ENCODE assay signal across 12 mouse cellular contexts in genomic region chr5:140579771-140580170, GRCm38 (mm10). TPM values are rescaled to one million over a fixed set of nuclear protein-coding genes. Genes with fewer than 3 reads are reported as not detected.
DNase-seq lines count a peak whose midpoint lies in the region; ATAC-seq and TF ChIP-seq lines count a peak whose summit lies in the region.
"Had no signal": no experiment of that assay in that cellular context is flagged by ENCODE, and none has a peak within 500 bp of the region (broad histone marks: within the 10 kb centered on the region; RNA-seq: fewer than 3 reads in every experiment).

No protein-coding gene starts in this region.

- no peak overlapping the region for H3K4me3 ChIP-seq in intestine, embryonic 16.5 days (ENCODE audit: low read length)
- H3K4me3 ChIP-seq in intestine, embryonic 15.5 days (replicated peaks), result no peak overlapping the region
- H3K4me3 ChIP-seq in forebrain, embryonic 15.5 days, result no peak overlapping the region
- no peak overlapping the region for H3K4me3 ChIP-seq in stomach, embryonic 15.5 days (replicated peaks)
- H3K4me3 ChIP-seq in gastrocnemius, adult 2 months, result no peak overlapping the region

- H3K4me1 ChIP-seq in intestine, embryonic 16.5 days (ENCODE audit: control insufficient read depth, insufficient read depth, low read length), result peaks cover 17% of the 10 kb centered on the region
- H3K4me1 ChIP-seq in intestine, embryonic 15.5 days (replicated peaks), result peaks cover 17% of the 10 kb centered on the region
- peaks cover 38% of the 10 kb centered on the region for H3K4me1 ChIP-seq in forebrain, embryonic 15.5 days
- H3K4me1 ChIP-seq in stomach, embryonic 15.5 days, result peaks cover 26% of the 10 kb centered on the region; the same call in 1 of the 2 replicates

- H3K9me3 ChIP-seq in intestine, embryonic 16.5 days (ENCODE audit: control insufficient read depth, low read length), result 0 out of 2 replicates have a peak, but pooled peaks cover 2% of the 10 kb centered on the region
- no peaks in the 10 kb centered on the region for H3K9me3 ChIP-seq in intestine, embryonic 15.5 days
- H3K9me3 ChIP-seq in forebrain, embryonic 15.5 days, result no peaks in the 10 kb centered on the region
- no peaks in the 10 kb centered on the region for H3K9me3 ChIP-seq in stomach, embryonic 15.5 days

- intact Hi-C loops in gastrocnemius, adult 2 months (cut with DNase I), result no loop called here
- intact Hi-C loops in left cerebral cortex, postnatal 25 days (cut with DNase I), result no loop called here

- no peak overlapping the region for H3K27ac ChIP-seq in intestine, embryonic 16.5 days (ENCODE audit: low read length)
- H3K27ac ChIP-seq in intestine, embryonic 15.5 days, result no peak overlapping the region
- no peak overlapping the region; the same call in 1 of the 2 replicates for H3K27ac ChIP-seq in forebrain, embryonic 15.5 days (replicated peaks)
- no peak overlapping the region for H3K27ac ChIP-seq in stomach, embryonic 15.5 days
- no peak overlapping the region for H3K27ac ChIP-seq in gastrocnemius, adult 2 months

- no peak overlapping the region for H3K4me2 ChIP-seq in intestine, embryonic 16.5 days (ENCODE audit: low read depth, low read length)
- H3K4me2 ChIP-seq in intestine, embryonic 15.5 days (replicated peaks), result no peak overlapping the region
- no peak overlapping the region for H3K4me2 ChIP-seq in forebrain, embryonic 15.5 days (replicated peaks)
- H3K4me2 ChIP-seq in stomach, embryonic 15.5 days, result no peak overlapping the region

- H3K27me3 ChIP-seq in intestine, embryonic 16.5 days (replicated peaks; ENCODE audit: control insufficient read depth, insufficient read depth, low read length), result no peaks in the 10 kb centered on the region
- no peaks in the 10 kb centered on the region for H3K27me3 ChIP-seq in intestine, embryonic 15.5 days (replicated peaks)
- H3K27me3 ChIP-seq in forebrain, embryonic 15.5 days, result no peaks in the 10 kb centered on the region
- H3K27me3 ChIP-seq in stomach, embryonic 15.5 days (replicated peaks), result no peaks in the 10 kb centered on the region

- no peaks in the 10 kb centered on the region for H3K36me3 ChIP-seq in intestine, embryonic 16.5 days (ENCODE audit: control insufficient read depth, insufficient read depth, low read length)
- H3K36me3 ChIP-seq in intestine, embryonic 15.5 days, result no peaks in the 10 kb centered on the region
- H3K36me3 ChIP-seq in forebrain, embryonic 15.5 days, result no peaks in the 10 kb centered on the region
- no peaks in the 10 kb centered on the region for H3K36me3 ChIP-seq in stomach, embryonic 15.5 days

- 52% methylated on average over 6 of the region's 6 CpGs for WGBS in intestine, embryonic 16.5 days
- 31% methylated on average over 6 of the region's 6 CpGs for WGBS in intestine, embryonic 15.5 days
- 7% methylated on average over 6 of the region's 6 CpGs for WGBS in forebrain, embryonic 15.5 days
- WGBS in stomach, embryonic 15.5 days, result 23% methylated on average over 6 of the region's 6 CpGs

- TF ChIP-seq CTCF in gastrocnemius, adult 2 months (IDR thresholded peaks at IDR 0.05), result no peak

- ATAC-seq in intestine, embryonic 16.5 days, result 0 out of 2 replicates have a peak, but pooled peaks have one; percentile 27
- ATAC-seq in intestine, embryonic 15.5 days, result no peak
- ATAC-seq in forebrain, embryonic 15.5 days (replicated peaks), result peak; percentile 41
- ATAC-seq in stomach, embryonic 15.5 days (ENCODE audit: insufficient read depth, low FRiP score, low read depth), result peak; percentile 11; the same call in 1 of the 2 replicates
- ATAC-seq in CD4-positive, CD25-positive, alpha-beta regulatory T cell, adult 4 months, result no peak

- DNase-seq in mesoderm, embryonic 11.5 days (ENCODE audit: low read depth, low spot score), result peak; percentile 81
- DNase-seq in gastrocnemius, adult 2 months, result no peak
- DNase-seq in left cerebral cortex, postnatal 25 days (ENCODE audit: low spot score in 2 of 2), result no peak
- DNase-seq: cerebellum, adult 11 months; heart, postnatal 36 days had no signal

- H3K9ac ChIP-seq in intestine, embryonic 16.5 days (ENCODE audit: low read depth, low read length), result no peak overlapping the region
- no peak overlapping the region for H3K9ac ChIP-seq in intestine, embryonic 15.5 days
- no peak overlapping the region for H3K9ac ChIP-seq in forebrain, embryonic 15.5 days (replicated peaks)
- no peak overlapping the region for H3K9ac ChIP-seq in stomach, embryonic 15.5 days

RNA-seq across cellular contexts. Expression of gene Grifin, which starts 14.9 kb away (rescaled TPM):
- polyA plus RNA-seq in intestine, embryonic 16.5 days (2015; fragmentation: Nextera tagmentation; extraction: Ambion mirVana), result 0.70 and 0.80 TPM in 2 replicates
- 0.49 and 0.58 TPM in 2 replicates for polyA plus RNA-seq in intestine, embryonic 15.5 days (2015; fragmentation: Nextera tagmentation; extraction: Ambion mirVana)
- 0.33 TPM in 1 of 2 replicates, not detected in the other for polyA plus RNA-seq in forebrain, embryonic 15.5 days (2015; fragmentation: Nextera tagmentation; extraction: Ambion mirVana)
- polyA plus RNA-seq in stomach, embryonic 15.5 days (2015; fragmentation: Nextera tagmentation; extraction: Ambion mirVana), result 0.23 and 0.39 TPM in 2 replicates
- not detected for total RNA-seq in gastrocnemius, adult 2 months (2021)
- 1 to 10 TPM; 1.5 to 3.8 TPM for polyA plus RNA-seq in CD4-positive, CD25-positive, alpha-beta regulatory T cell, adult 4 months (2017; shearing (Covaris generic))
- total RNA-seq in left cerebral cortex, postnatal 25 days (2021), result not detected
- total RNA-seq: heart, postnatal 36 days; liver, adult 2 months; megakaryocyte-erythroid progenitor cell, adult 5-6 weeks had no signal
- polyA plus RNA-seq: liver, adult 2 months had no signal

RNA-seq across cellular contexts. Expression of gene Lfng, which starts 27.3 kb away (rescaled TPM):
- 11.9 and 13.4 TPM in 2 replicates for polyA plus RNA-seq in intestine, embryonic 16.5 days (2015; fragmentation: Nextera tagmentation; extraction: Ambion mirVana)
- 14.8 and 16.0 TPM in 2 replicates for polyA plus RNA-seq in intestine, embryonic 15.5 days (2015; fragmentation: Nextera tagmentation; extraction: Ambion mirVana)
- 25.7 and 28.8 TPM in 2 replicates for polyA plus RNA-seq in forebrain, embryonic 15.5 days (2015; fragmentation: Nextera tagmentation; extraction: Ambion mirVana)
- polyA plus RNA-seq in stomach, embryonic 15.5 days (2015; fragmentation: Nextera tagmentation; extraction: Ambion mirVana), result 24.5 and 25.6 TPM in 2 replicates
- 1 to 10 TPM; 3.2 to 6.1 TPM for total RNA-seq in gastrocnemius, adult 2 months (2021)
- polyA plus RNA-seq in CD4-positive, CD25-positive, alpha-beta regulatory T cell, adult 4 months (2017; shearing (Covaris generic)), result 10 to 100 TPM; 24.2 to 26.2 TPM
- total RNA-seq in left cerebral cortex, postnatal 25 days (2021), result 10 to 100 TPM; 19.3 to 21.1 TPM

Comparison
In these comparisons a context has a peak if more than half of its experiments do, and no peak if none do; other contexts are left out.
1. ATAC-seq: peak in intestine, embryonic 16.5 days (single experiment), forebrain, embryonic 15.5 days (single experiment) and stomach, embryonic 15.5 days (single experiment); none in intestine, embryonic 15.5 days (single experiment) and CD4-positive, CD25-positive, alpha-beta regulatory T cell, adult 4 months (single experiment).